Mouse (Mus musculus) hindbrain, embryonic 11.5 days (tissue): Measurements from ENCODE around the gene Zfp697. TPM values are rescaled to one million over a fixed set of nuclear protein-coding genes. Genes with fewer than 3 reads are reported as not detected.
"Not testable (repeated sequence)": the region's sequence is repeated elsewhere in the genome, so short reads cannot be mapped to it uniquely, and the experiment has no call there.

Experiments
- ATAC-seq: fragments of 200-750 bp; cut with Nextera tagmentation; 2 replicates; pipeline ENCODE4 v1.8.0; 2017; ENCODE audit warnings: mild to moderate bottlenecking, moderate TSS enrichment, moderate library complexity; ENCODE audit not compliant: low FRiP score
- DNase-seq: peaks from one replicate; pipeline ENCODE4 v3.0.0-alpha.2; 2015; ENCODE audit warnings: low spot score
- H3K27ac ChIP-seq: fragments of 300-500 bp; sonication (generic); 2 replicates; pipeline ENCODE4 v1.5.1; 2014; ENCODE audit warnings: mild to moderate bottlenecking, low read depth, low read length
- H3K27me3 ChIP-seq: fragments of 300-500 bp; sonication (generic); 2 replicates; pipeline ENCODE4 v1.6.1; 2014; ENCODE audit warnings: mild to moderate bottlenecking, low read length, moderate library complexity, mixed read lengths; ENCODE audit not compliant: control insufficient read depth, insufficient read depth
- H3K36me3 ChIP-seq: fragments of 300-500 bp; sonication (generic); 2 replicates; pipeline ENCODE4 v1.6.1; 2014; ENCODE audit warnings: mild to moderate bottlenecking, low read length, moderate library complexity, mixed read lengths; ENCODE audit not compliant: control insufficient read depth, insufficient read depth
- H3K4me1 ChIP-seq: fragments of 300-500 bp; sonication (generic); replicated peaks from 2 replicates; pipeline ENCODE4 v1.6.1; 2014; ENCODE audit warnings: low read length, mixed read lengths; ENCODE audit not compliant: control insufficient read depth, insufficient read depth
- H3K4me2 ChIP-seq: fragments of 300-500 bp; sonication (generic); replicated peaks from 2 replicates; pipeline ENCODE4 v1.6.1; 2014; ENCODE audit warnings: mild to moderate bottlenecking, low read depth, low read length
- H3K4me3 ChIP-seq: fragments of 300-500 bp; sonication (generic); 2 replicates; pipeline ENCODE4 v1.5.1; 2014; ENCODE audit warnings: low read depth, low read length
- H3K9ac ChIP-seq: fragments of 300-500 bp; sonication (generic); 2 replicates; pipeline ENCODE4 v1.6.1; 2014; ENCODE audit warnings: low read depth, low read length
- H3K9me3 ChIP-seq: fragments of 300-500 bp; sonication (generic); 2 replicates; pipeline ENCODE4 v1.6.1; 2016; ENCODE audit warnings: low read length; ENCODE audit not compliant: control insufficient read depth
- WGBS: fragments of 180-500 bp; shearing (Covaris S2); extraction: QIAGEN DNeasy Blood & Tissue Kit; methylation state at CpG from one replicate; pipeline ENCODE4 v1.1.7; 2014; 5-methylcytosine and 5-hydroxymethylcytosine counted together
- polyA plus RNA-seq: library from polyadenylated mRNA; unstranded; fragments of >200 nt; fragmentation: Nextera tagmentation; extraction: Ambion mirVana; gene quantifications from 2 replicates; pipeline ENCODE4 v1.2.1, GENCODE M21; 2014

The Zfp697 gene
- polyA plus RNA-seq, 1 experiment from 2014 or later: 15.5 TPM

DNA sequence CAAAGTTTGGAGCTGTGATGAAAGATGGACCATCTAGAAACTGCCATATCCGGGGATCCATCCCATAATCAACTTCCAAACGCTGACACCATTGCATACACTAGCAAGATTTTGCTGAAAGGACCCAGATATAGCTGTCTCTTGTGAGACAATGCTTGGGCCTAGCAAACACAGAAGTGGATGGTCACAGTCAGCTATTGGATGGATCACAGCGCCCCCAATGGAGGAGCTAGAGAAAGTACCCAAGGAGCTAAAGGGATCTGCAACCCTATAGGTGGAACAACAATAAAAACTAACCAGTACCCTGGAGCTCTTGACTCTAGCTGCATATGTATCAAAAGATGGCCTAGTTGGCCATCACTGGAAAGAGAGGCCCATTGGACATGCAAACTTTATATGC lies 60.0 kb downstream of the Zfp697 start:
- not testable (repeated sequence) for H3K9ac ChIP-seq, H3K4me1 ChIP-seq, ATAC-seq, H3K27ac ChIP-seq, H3K4me2 ChIP-seq, H3K27me3 ChIP-seq, H3K4me3 ChIP-seq, H3K36me3 ChIP-seq, H3K9me3 ChIP-seq, DNase-seq
- 45% methylated on average over 3 of the region's 3 CpGs for WGBS

DNA sequence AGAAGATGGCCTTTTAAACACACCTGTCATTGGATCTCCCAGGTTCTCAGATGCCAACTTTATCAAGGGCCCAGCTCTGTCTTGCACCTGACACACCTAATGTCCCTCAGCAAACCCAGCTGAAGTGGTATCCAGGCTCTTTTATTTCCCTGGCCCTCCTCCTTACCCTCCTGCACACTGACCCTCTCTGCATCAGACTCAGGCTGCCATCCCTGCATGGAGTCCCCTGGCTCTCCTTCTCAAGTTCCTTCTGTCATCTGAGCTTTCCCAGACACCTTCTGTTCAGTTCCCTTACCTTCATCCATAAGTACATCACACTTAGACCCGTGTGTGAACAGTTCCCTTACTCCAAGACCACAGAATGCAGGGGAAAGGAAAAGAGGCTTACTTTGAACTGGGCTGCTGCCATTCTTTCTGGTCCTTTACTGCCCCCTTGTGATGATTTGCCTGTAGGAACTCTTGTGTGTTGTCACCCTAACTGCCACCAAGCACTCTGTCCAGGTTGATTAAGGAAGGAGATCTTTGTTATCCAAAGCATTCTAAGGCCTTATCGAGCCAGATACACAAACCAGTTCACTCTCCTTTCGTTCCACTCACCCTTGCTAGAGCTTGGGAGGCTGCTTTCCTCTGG lies 61.0 kb downstream of the Zfp697 start:
- not testable (repeated sequence) for H3K36me3 ChIP-seq, H3K4me2 ChIP-seq, DNase-seq, H3K4me3 ChIP-seq, H3K4me1 ChIP-seq, H3K27me3 ChIP-seq, H3K9me3 ChIP-seq, H3K9ac ChIP-seq, H3K27ac ChIP-seq
- ATAC-seq: peak; percentile 38; the same call in 1 of the 2 replicates
- WGBS: 7% methylated on average over 3 of the region's 3 CpGs

DNA sequence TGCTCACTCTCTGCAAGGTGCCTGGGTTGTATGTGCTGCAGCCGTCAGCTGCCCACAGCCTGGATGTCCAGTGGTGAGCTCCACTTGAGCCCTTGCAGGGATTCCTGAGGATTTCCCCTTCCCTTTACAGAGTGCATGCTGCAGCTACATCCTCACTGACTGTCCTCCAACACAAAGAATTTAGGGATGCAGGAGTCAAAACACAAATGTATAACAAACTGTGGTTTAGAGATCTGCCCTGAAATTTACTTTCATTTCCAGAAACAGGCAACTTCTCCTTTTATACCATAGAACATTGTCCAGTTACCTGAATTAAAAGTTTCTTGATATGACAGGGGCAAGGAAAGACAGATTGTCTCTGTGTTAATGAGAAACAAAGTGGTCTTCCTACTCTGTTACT lies 61.7 kb downstream of the Zfp697 start:
- not testable (repeated sequence) for H3K36me3 ChIP-seq, H3K4me3 ChIP-seq, DNase-seq, H3K4me2 ChIP-seq, H3K9ac ChIP-seq, H3K4me1 ChIP-seq, H3K9me3 ChIP-seq, ATAC-seq, H3K27me3 ChIP-seq, H3K27ac ChIP-seq
- no CpG with 5 or more reads among the region's 1 CpGs for WGBS

DNA sequence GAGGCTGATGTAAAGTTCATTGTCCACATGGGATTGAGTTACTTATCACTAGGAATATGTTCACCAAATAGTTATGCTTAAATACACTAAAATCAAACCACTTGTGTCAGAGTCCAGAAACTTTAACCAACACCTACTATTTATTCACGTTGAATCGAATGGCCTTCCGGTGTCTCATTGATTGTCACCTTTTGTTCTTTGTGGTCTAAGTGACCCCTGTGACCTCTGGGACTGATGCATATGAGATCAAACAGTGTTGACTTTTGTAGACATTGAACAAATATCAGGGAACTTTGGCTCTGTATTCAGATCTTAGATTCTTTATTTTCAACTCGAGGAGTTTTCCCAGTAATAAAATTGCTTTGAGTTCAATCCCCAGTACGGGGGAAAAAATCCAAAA lies 71.5 kb downstream of the Zfp697 start:
- 70% methylated on average over 5 of the region's 5 CpGs for WGBS
- ATAC-seq, H3K36me3 ChIP-seq: not testable (repeated sequence)

DNA sequence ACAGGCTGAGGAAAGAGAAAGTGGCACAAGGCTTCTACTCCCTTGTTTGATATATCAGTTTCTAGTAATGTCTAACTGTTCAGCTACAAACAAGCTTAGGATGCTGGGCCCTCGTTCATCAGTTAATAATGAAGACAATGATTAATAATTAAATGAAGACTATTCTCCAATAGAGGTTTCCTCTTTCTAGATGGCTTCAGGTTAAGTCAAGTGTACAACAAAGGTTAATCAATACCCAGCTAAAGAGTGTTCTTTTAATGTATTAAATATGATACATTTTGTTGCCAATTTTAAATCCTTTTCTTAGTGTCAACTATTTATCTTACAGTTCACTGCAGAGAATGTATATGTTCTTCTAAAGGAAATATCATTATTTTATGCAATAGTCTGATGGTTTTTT lies 74.8 kb downstream of the Zfp697 start, which contains the start of gene Gm4450:
Gene Gm4450, minus strand, starts transcription at position 101 of the 400 bp plus-strand sequence.
- DNase-seq, H3K4me3 ChIP-seq, H3K9me3 ChIP-seq, H3K27ac ChIP-seq, H3K4me1 ChIP-seq, H3K4me2 ChIP-seq, H3K36me3 ChIP-seq, H3K9ac ChIP-seq, H3K27me3 ChIP-seq, ATAC-seq: not testable (repeated sequence)
- WGBS: no CpG with 5 or more reads among the region's 1 CpGs

More for the DNA sequence above, 71.5 kb downstream of the Zfp697 start:
- not testable (repeated sequence) for H3K27ac ChIP-seq, H3K27me3 ChIP-seq, H3K9ac ChIP-seq, H3K4me3 ChIP-seq, H3K9me3 ChIP-seq, DNase-seq, H3K4me2 ChIP-seq, H3K4me1 ChIP-seq

DNA sequence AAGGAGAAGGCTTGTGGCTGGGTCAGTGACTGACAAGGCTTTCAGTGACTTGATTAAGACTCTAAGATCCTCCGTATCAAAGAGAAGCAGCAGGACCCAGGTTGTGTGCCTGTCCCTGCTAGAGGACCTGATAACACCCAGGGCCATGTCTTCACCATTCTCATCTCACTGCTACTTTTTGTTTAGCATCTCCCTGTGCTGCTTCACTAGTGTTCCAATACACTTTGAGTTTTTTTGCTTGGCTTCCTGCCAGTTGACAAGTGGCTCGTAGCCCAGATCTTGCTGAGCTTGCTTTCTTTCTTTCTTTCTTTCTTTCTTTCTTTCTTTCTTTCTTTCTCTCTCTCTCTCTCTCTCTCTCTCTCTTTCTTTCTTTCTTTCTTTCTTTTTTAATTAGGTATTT lies 87.1 kb downstream of the Zfp697 start:
- DNase-seq, H3K36me3 ChIP-seq, H3K4me2 ChIP-seq, H3K27ac ChIP-seq, H3K4me3 ChIP-seq, ATAC-seq, H3K27me3 ChIP-seq, H3K4me1 ChIP-seq, H3K9ac ChIP-seq, H3K9me3 ChIP-seq: not testable (repeated sequence)
- 80% methylated on average over 1 of the region's 2 CpGs for WGBS

DNA sequence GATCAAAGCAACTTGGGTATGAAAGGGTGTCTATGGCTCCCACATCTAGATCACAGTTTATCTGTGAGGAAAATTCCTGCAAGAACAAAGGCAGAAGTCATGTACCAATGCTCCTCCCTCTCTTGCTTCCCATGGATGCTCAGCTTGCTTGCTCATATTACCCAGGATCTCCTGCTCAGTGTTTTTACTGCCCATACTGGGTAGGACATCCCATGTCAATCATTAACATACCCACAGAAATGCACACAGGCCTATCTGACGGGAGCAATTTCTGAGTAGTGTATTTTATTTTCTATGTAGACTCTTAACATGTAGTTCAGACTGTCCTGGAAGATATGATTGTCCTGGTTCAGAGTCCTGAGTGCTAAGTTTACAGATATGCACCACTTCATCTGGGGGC lies 88.8 kb downstream of the Zfp697 start:
- not testable (repeated sequence) for H3K4me3 ChIP-seq, H3K27me3 ChIP-seq, H3K4me2 ChIP-seq, H3K4me1 ChIP-seq, ATAC-seq, H3K27ac ChIP-seq, H3K9me3 ChIP-seq, DNase-seq, H3K9ac ChIP-seq, H3K36me3 ChIP-seq
- WGBS: no CpG with 5 or more reads among the region's 1 CpGs

DNA sequence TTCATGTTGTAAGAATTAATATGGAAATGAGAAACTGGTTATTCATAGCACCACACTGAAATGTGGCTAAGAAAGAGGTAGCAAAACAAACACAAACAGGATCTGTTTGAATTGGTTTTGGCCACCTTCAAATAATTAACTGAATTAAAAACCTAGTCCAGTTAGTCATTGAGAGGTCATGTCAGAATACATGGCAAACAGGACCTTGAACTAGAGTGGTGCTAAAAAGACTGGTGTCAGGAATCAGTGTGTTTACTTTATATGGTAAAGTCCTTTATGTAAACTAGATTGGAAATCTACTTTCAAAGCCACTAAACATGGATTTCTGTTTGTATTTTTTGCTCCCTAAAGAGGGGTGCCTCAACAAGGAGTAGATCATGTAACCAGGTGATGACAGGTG lies 89.2 kb downstream of the Zfp697 start:
- H3K27me3 ChIP-seq, H3K4me2 ChIP-seq, H3K36me3 ChIP-seq, H3K27ac ChIP-seq, H3K4me3 ChIP-seq, H3K9me3 ChIP-seq, H3K4me1 ChIP-seq, ATAC-seq, H3K9ac ChIP-seq, DNase-seq: not testable (repeated sequence)

DNA sequence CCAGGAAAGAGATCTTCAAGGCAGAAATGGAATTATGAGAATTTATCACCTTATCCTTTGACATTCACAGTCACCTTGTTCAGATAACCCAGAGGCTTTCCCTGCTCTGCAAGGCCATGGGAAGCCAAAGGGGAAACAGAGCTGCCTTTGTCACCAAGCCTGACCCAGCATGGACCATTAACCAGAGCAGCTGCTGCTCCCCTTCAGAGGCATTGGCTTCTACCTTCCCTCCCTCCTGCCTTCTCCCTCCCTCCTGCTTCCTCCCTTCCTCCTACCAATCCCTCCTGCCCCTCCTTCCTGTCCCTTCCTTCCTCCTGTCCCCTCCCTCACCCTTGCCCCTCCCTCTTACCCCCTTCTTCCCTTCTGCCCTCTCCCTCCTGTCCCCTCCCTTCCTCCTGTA lies 111.9 kb downstream of the Zfp697 start:
- H3K36me3 ChIP-seq, H3K27me3 ChIP-seq, H3K9me3 ChIP-seq, ATAC-seq, DNase-seq, H3K4me3 ChIP-seq, H3K27ac ChIP-seq, H3K9ac ChIP-seq, H3K4me1 ChIP-seq, H3K4me2 ChIP-seq: not testable (repeated sequence)
